Mouse (Mus musculus): Measurements from ENCODE around the gene Syt15. TPM values are rescaled to one million over a fixed set of nuclear protein-coding genes. Genes with fewer than 3 reads are reported as not detected.
A peak's percentile ranks its signal among the peaks of the same experiment; 100 is the strongest.
"Not testable (repeated sequence)": the region's sequence is repeated elsewhere in the genome, so short reads cannot be mapped to it uniquely, and the experiment has no call there.

Gene Syt15
- polyA plus RNA-seq, 1 experiment from 2014 or later = 0.05 TPM

- H3K4me1 ChIP-seq = peaks cover 5% of the 10 kb centered on the region; the same call in 1 of the 2 replicates
- H3K27ac ChIP-seq = no peak overlapping the region
- no peaks in the 10 kb centered on the region for H3K9me3 ChIP-seq (replicated peaks)
- H3K36me3 ChIP-seq = no peaks in the 10 kb centered on the region
- DNase-seq (ENCODE audit: low spot score) = no peak
- no peak overlapping the region for H3K4me3 ChIP-seq
- 87% methylated on average over 9 of the region's 9 CpGs for WGBS
- no peaks in the 10 kb centered on the region for H3K27me3 ChIP-seq (ENCODE audit: low read depth, poor library complexity, severe bottlenecking)
Measured at GRCm38 (mm10) chr14:34232866-34233680, 13.7 kb downstream of the Syt15 start.

- 73% methylated on average over 4 of the region's 4 CpGs for WGBS
- Histone ChIP-seq H3K27ac (no peak overlapping the region), H3K9me3 (replicated peaks) (no peaks in the 10 kb centered on the region), H3K27me3 (ENCODE audit: low read depth, poor library complexity, severe bottlenecking) (no peaks in the 10 kb centered on the region), H3K36me3 (no peaks in the 10 kb centered on the region), H3K4me1 (peaks cover 5% of the 10 kb centered on the region; the same call in 1 of the 2 replicates), H3K4me3 (no peak overlapping the region)
- DNase-seq (ENCODE audit: low spot score) = no peak
Measured at GRCm38 (mm10) chr14:34233846-34234245, 14.5 kb downstream of the Syt15 start.

- Histone ChIP-seq H3K27me3 (ENCODE audit: low read depth, poor library complexity, severe bottlenecking) (no peaks in the 10 kb centered on the region), H3K4me1 (peaks cover 5% of the 10 kb centered on the region; the same call in 1 of the 2 replicates), H3K9me3 (replicated peaks) (no peaks in the 10 kb centered on the region), H3K36me3 (no peaks in the 10 kb centered on the region), H3K27ac (no peak overlapping the region), H3K4me3 (peak overlapping the region; percentile 45)
- 4% methylated on average over 16 of the region's 16 CpGs for WGBS
- peak; percentile 77 for DNase-seq (ENCODE audit: low spot score)
Measured at GRCm38 (mm10) chr14:34234630-34235380, 15.4 kb downstream of the Syt15 start.

GRCm38 (mm10) chr14:34240263-34240662 is 20.9 kb downstream of the Syt15 start:
- DNase-seq (ENCODE audit: low spot score) = no peak
- Histone ChIP-seq H3K4me1 (no peaks in the 10 kb centered on the region), H3K27me3 (ENCODE audit: low read depth, poor library complexity, severe bottlenecking) (no peaks in the 10 kb centered on the region), H3K4me3 (no peak overlapping the region), H3K9me3 (replicated peaks) (no peaks in the 10 kb centered on the region), H3K27ac (no peak overlapping the region), H3K36me3 (no peaks in the 10 kb centered on the region)
- WGBS = 89% methylated on average over 10 of the region's 10 CpGs

- Histone ChIP-seq H3K27me3 (ENCODE audit: low read depth, poor library complexity, severe bottlenecking) (no peaks in the 10 kb centered on the region), H3K4me3 (no peak overlapping the region), H3K4me1 (no peaks in the 10 kb centered on the region), H3K27ac (no peak overlapping the region), H3K36me3 (no peaks in the 10 kb centered on the region), H3K9me3 (replicated peaks) (no peaks in the 10 kb centered on the region)
- 85% methylated on average over 6 of the region's 6 CpGs for WGBS
- no peak for DNase-seq (ENCODE audit: low spot score)
Measured at GRCm38 (mm10) chr14:34240676-34241075, 21.3 kb downstream of the Syt15 start.

GRCm38 (mm10) chr14:34252470-34253145 is 33.2 kb downstream of the Syt15 start:
- no peaks in the 10 kb centered on the region for H3K9me3 ChIP-seq (replicated peaks)
- no peak for DNase-seq (ENCODE audit: low spot score)
- no peaks in the 10 kb centered on the region for H3K36me3 ChIP-seq
- no peaks in the 10 kb centered on the region for H3K27me3 ChIP-seq (ENCODE audit: low read depth, poor library complexity, severe bottlenecking)
- no peak overlapping the region for H3K27ac ChIP-seq
- WGBS = 62% methylated on average over 6 of the region's 6 CpGs
- no peaks in the 10 kb centered on the region for H3K4me1 ChIP-seq
- H3K4me3 ChIP-seq = no peak overlapping the region

- H3K4me3 ChIP-seq = no peak overlapping the region
- 86% methylated on average over 4 of the region's 4 CpGs for WGBS
- no peak for DNase-seq (ENCODE audit: low spot score)
- no peak overlapping the region for H3K27ac ChIP-seq
- H3K9me3 ChIP-seq (replicated peaks) = no peaks in the 10 kb centered on the region
- no peaks in the 10 kb centered on the region for H3K4me1 ChIP-seq
- no peaks in the 10 kb centered on the region for H3K36me3 ChIP-seq
- no peaks in the 10 kb centered on the region for H3K27me3 ChIP-seq (ENCODE audit: low read depth, poor library complexity, severe bottlenecking)
Measured at GRCm38 (mm10) chr14:34253261-34253660, 33.9 kb downstream of the Syt15 start.

- not testable (repeated sequence) for H3K4me1 ChIP-seq
Measured at GRCm38 (mm10) chr14:34258525-34258924, 39.1 kb downstream of the Syt15 start.

GRCm38 (mm10) chr14:34268046-34268445 is 48.7 kb downstream of the Syt15 start:
- Histone ChIP-seq H3K4me3 (no peak overlapping the region), H3K27ac (no peak overlapping the region), H3K27me3 (ENCODE audit: low read depth, poor library complexity, severe bottlenecking) (no peaks in the 10 kb centered on the region), H3K9me3 (replicated peaks) (no peaks in the 10 kb centered on the region), H3K4me1 (no peaks in the 10 kb centered on the region), H3K36me3 (no peaks in the 10 kb centered on the region)
- DNase-seq (ENCODE audit: low spot score) = no peak
- WGBS = 84% methylated on average over 9 of the region's 9 CpGs

More at GRCm38 (mm10) chr14:34258525-34258924, 39.1 kb downstream of the Syt15 start:
- not testable (repeated sequence) for H3K27ac ChIP-seq; DNase-seq (ENCODE audit: low spot score); H3K4me3 ChIP-seq; H3K36me3 ChIP-seq; H3K9me3 ChIP-seq (replicated peaks); H3K27me3 ChIP-seq (ENCODE audit: low read depth, poor library complexity, severe bottlenecking)
- WGBS = 67% methylated on average over 3 of the region's 3 CpGs

- no peaks in the 10 kb centered on the region for H3K9me3 ChIP-seq (replicated peaks)
- H3K4me3 ChIP-seq = no peak overlapping the region
- no peak for DNase-seq (ENCODE audit: low spot score)
- no peak overlapping the region for H3K27ac ChIP-seq
- no peaks in the 10 kb centered on the region for H3K4me1 ChIP-seq
- no peaks in the 10 kb centered on the region for H3K36me3 ChIP-seq
- no peaks in the 10 kb centered on the region for H3K27me3 ChIP-seq (ENCODE audit: low read depth, poor library complexity, severe bottlenecking)
- WGBS = 77% methylated on average over 2 of the region's 2 CpGs
Measured at GRCm38 (mm10) chr14:34273280-34273679, 53.9 kb downstream of the Syt15 start.

- no peak overlapping the region for H3K4me3 ChIP-seq
- no peaks in the 10 kb centered on the region for H3K27me3 ChIP-seq (ENCODE audit: low read depth, poor library complexity, severe bottlenecking)
- H3K27ac ChIP-seq = no peak overlapping the region
- DNase-seq (ENCODE audit: low spot score) = no peak
- H3K9me3 ChIP-seq (replicated peaks) = no peaks in the 10 kb centered on the region
- H3K36me3 ChIP-seq = no peaks in the 10 kb centered on the region
- H3K4me1 ChIP-seq = no peaks in the 10 kb centered on the region
- WGBS = 92% methylated on average over 3 of the region's 3 CpGs
Measured at GRCm38 (mm10) chr14:34274141-34274540, 54.7 kb downstream of the Syt15 start.

GRCm38 (mm10) chr14:34275225-34275624 is 55.8 kb downstream of the Syt15 start:
- H3K27me3 ChIP-seq (ENCODE audit: low read depth, poor library complexity, severe bottlenecking) = no peaks in the 10 kb centered on the region
- 94% methylated on average over 4 of the region's 4 CpGs for WGBS
- no peak for DNase-seq (ENCODE audit: low spot score)
- H3K36me3 ChIP-seq = no peaks in the 10 kb centered on the region
- no peaks in the 10 kb centered on the region for H3K9me3 ChIP-seq (replicated peaks)
- H3K4me3 ChIP-seq = no peak overlapping the region
- H3K4me1 ChIP-seq = no peaks in the 10 kb centered on the region
- H3K27ac ChIP-seq = no peak overlapping the region

- no peaks in the 10 kb centered on the region for H3K36me3 ChIP-seq
- DNase-seq (ENCODE audit: low spot score) = no peak
- no peak overlapping the region for H3K27ac ChIP-seq
- H3K4me1 ChIP-seq = no peaks in the 10 kb centered on the region
- H3K9me3 ChIP-seq (replicated peaks) = no peaks in the 10 kb centered on the region
- no peaks in the 10 kb centered on the region for H3K27me3 ChIP-seq (ENCODE audit: low read depth, poor library complexity, severe bottlenecking)
- no peak overlapping the region for H3K4me3 ChIP-seq
- 85% methylated on average over 4 of the region's 4 CpGs for WGBS
Measured at GRCm38 (mm10) chr14:34279726-34280125, 60.3 kb downstream of the Syt15 start.

Data from limb, embryonic 10.5 days (tissue).